In genomic region chr3:90078224-90078623, GRCm38 (mm10) we compare ENCODE assay signal across 21 mouse cellular contexts. TPM values are rescaled to one million over a fixed set of nuclear protein-coding genes. Genes with fewer than 3 reads are reported as not detected.
DNase-seq lines count a peak whose midpoint lies in the region; ATAC-seq and TF ChIP-seq lines count a peak whose summit lies in the region.
"Had no signal": no experiment of that assay in that cellular context is flagged by ENCODE, and none has a peak within 500 bp of the region (broad histone marks: within the 10 kb centered on the region; RNA-seq: fewer than 3 reads in every experiment).

No protein-coding gene starts in this region.

- no peaks in the 10 kb centered on the region for H3K27me3 ChIP-seq in hindbrain, embryonic 10.5 days (ENCODE audit: insufficient read depth, poor library complexity, severe bottlenecking)
- H3K27me3 ChIP-seq in hindbrain, embryonic 13.5 days = no peaks in the 10 kb centered on the region
- 0 out of 2 replicates have a peak, but pooled peaks cover 3% of the 10 kb centered on the region for H3K27me3 ChIP-seq in liver, embryonic 13.5 days
- no peaks in the 10 kb centered on the region for H3K27me3 ChIP-seq in ES-Bruce4 (ENCODE audit: control insufficient read depth, insufficient read depth, low read length, poor library complexity, severe bottlenecking)
- H3K27me3 ChIP-seq in liver, postnatal 0 days (ENCODE audit: insufficient read depth, low read length) = no peaks in the 10 kb centered on the region
- no peaks in the 10 kb centered on the region for H3K27me3 ChIP-seq in kidney, embryonic 15.5 days
- H3K27me3 ChIP-seq: forebrain, embryonic 15.5 days; limb, embryonic 15.5 days; midbrain, embryonic 15.5 days; stomach, embryonic 15.5 days had no signal

- H3K9me3 ChIP-seq in hindbrain, embryonic 10.5 days = no peaks in the 10 kb centered on the region
- no peaks in the 10 kb centered on the region for H3K9me3 ChIP-seq in hindbrain, embryonic 13.5 days
- H3K9me3 ChIP-seq in liver, embryonic 13.5 days (replicated peaks) = no peaks in the 10 kb centered on the region
- no peaks in the 10 kb centered on the region for H3K9me3 ChIP-seq in ES-Bruce4 (replicated peaks; ENCODE audit: control insufficient read depth, insufficient read depth, low read length, poor library complexity, severe bottlenecking)
- H3K9me3 ChIP-seq in liver, postnatal 0 days (ENCODE audit: low read length) = no peaks in the 10 kb centered on the region
- H3K9me3 ChIP-seq in kidney, embryonic 15.5 days (replicated peaks) = no peaks in the 10 kb centered on the region
- H3K9me3 ChIP-seq: forebrain, embryonic 15.5 days; limb, embryonic 15.5 days; midbrain, embryonic 15.5 days; stomach, embryonic 15.5 days had no signal

- no peak overlapping the region for H3K4me2 ChIP-seq in hindbrain, embryonic 13.5 days
- peak overlapping the region; percentile 95; the same call in 1 of the 2 replicates for H3K4me2 ChIP-seq in liver, embryonic 13.5 days
- no peak overlapping the region for H3K4me2 ChIP-seq in liver, postnatal 0 days (ENCODE audit: low read depth, low read length)
- H3K4me2 ChIP-seq in kidney, embryonic 15.5 days = no peak overlapping the region

- 0 out of 2 replicates have a peak overlapping the region, but pooled peaks have one; percentile 83 for H3K4me3 ChIP-seq in hindbrain, embryonic 10.5 days
- H3K4me3 ChIP-seq in hindbrain, embryonic 13.5 days = no peak overlapping the region
- no peak overlapping the region for H3K4me3 ChIP-seq in liver, embryonic 13.5 days (replicated peaks)
- no peak overlapping the region for H3K4me3 ChIP-seq in ES-Bruce4 (ENCODE audit: low read depth, low read length)
- H3K4me3 ChIP-seq in liver, postnatal 0 days (ENCODE audit: low read depth, low read length) = no peak overlapping the region
- no peak overlapping the region for H3K4me3 ChIP-seq in kidney, embryonic 15.5 days (replicated peaks)

- H3K36me3 ChIP-seq in hindbrain, embryonic 10.5 days = peaks cover 15% of the 10 kb centered on the region
- H3K36me3 ChIP-seq in hindbrain, embryonic 13.5 days = no peaks in the 10 kb centered on the region
- H3K36me3 ChIP-seq in liver, embryonic 13.5 days = no peaks in the 10 kb centered on the region
- H3K36me3 ChIP-seq in ES-Bruce4 (ENCODE audit: control insufficient read depth, insufficient read depth, low read length, poor library complexity, severe bottlenecking) = no peaks in the 10 kb centered on the region
- no peaks in the 10 kb centered on the region for H3K36me3 ChIP-seq in liver, postnatal 0 days (replicated peaks; ENCODE audit: insufficient read depth, low read length)
- peaks cover 8% of the 10 kb centered on the region for H3K36me3 ChIP-seq in kidney, embryonic 15.5 days
- H3K36me3 ChIP-seq: forebrain, embryonic 15.5 days; limb, embryonic 15.5 days; midbrain, embryonic 15.5 days; stomach, embryonic 15.5 days had no signal

- H3K4me1 ChIP-seq in hindbrain, embryonic 10.5 days (replicated peaks) = peaks cover 53% of the 10 kb centered on the region
- peaks cover 42% of the 10 kb centered on the region for H3K4me1 ChIP-seq in hindbrain, embryonic 13.5 days (replicated peaks)
- H3K4me1 ChIP-seq in liver, embryonic 13.5 days (replicated peaks) = peaks cover 55% of the 10 kb centered on the region
- H3K4me1 ChIP-seq in ES-Bruce4 (ENCODE audit: control insufficient read depth, insufficient read depth, low read length) = no peaks in the 10 kb centered on the region
- H3K4me1 ChIP-seq in liver, postnatal 0 days (ENCODE audit: insufficient read depth) = peaks cover 29% of the 10 kb centered on the region
- peaks cover 41% of the 10 kb centered on the region for H3K4me1 ChIP-seq in kidney, embryonic 15.5 days

- WGBS in hindbrain, embryonic 10.5 days = 59% methylated on average over 5 of the region's 5 CpGs
- WGBS in hindbrain, embryonic 13.5 days = 62% methylated on average over 5 of the region's 5 CpGs
- 44% methylated on average over 5 of the region's 5 CpGs for WGBS in liver, embryonic 13.5 days (ENCODE audit: insufficient replicate concordance)
- WGBS in liver, postnatal 0 days (ENCODE audit: insufficient replicate concordance) = 47% methylated on average over 5 of the region's 5 CpGs
- 48% methylated on average over 5 of the region's 5 CpGs for WGBS in kidney, embryonic 15.5 days

- TF ChIP-seq CTCF in ES-Bruce4 (IDR thresholded peaks at IDR 0.05; ENCODE audit: low read depth, low read length) = no peak
- TF ChIP-seq CTCF in liver, postnatal 0 days (IDR thresholded peaks at IDR 0.05; ENCODE audit: low read depth) = no peak

- ATAC-seq in hindbrain, embryonic 13.5 days (ENCODE audit: low FRiP score) = no peak
- no peak for ATAC-seq in liver, embryonic 13.5 days (ENCODE audit: low read depth)
- ATAC-seq in liver, postnatal 0 days = no peak
- ATAC-seq in kidney, embryonic 15.5 days (replicated peaks; ENCODE audit: low FRiP score) = no peak

- no peak overlapping the region for H3K27ac ChIP-seq in hindbrain, embryonic 10.5 days
- no peak overlapping the region for H3K27ac ChIP-seq in hindbrain, embryonic 13.5 days
- no peak overlapping the region for H3K27ac ChIP-seq in liver, embryonic 13.5 days
- H3K27ac ChIP-seq in ES-Bruce4 (ENCODE audit: insufficient read depth, low read length) = no peak overlapping the region
- H3K27ac ChIP-seq in liver, postnatal 0 days (ENCODE audit: low read depth) = 0 out of 2 replicates have a peak overlapping the region, but pooled peaks have one; percentile 50
- H3K27ac ChIP-seq in kidney, embryonic 15.5 days = no peak overlapping the region

- no peak for TF ChIP-seq EP300 in ES-Bruce4 (IDR thresholded peaks at IDR 0.05; ENCODE audit: insufficient read depth, low read depth, low read length)
- TF ChIP-seq EP300 in liver, postnatal 0 days (IDR thresholded peaks at IDR 0.05; ENCODE audit: low read depth) = no peak

- no peak for TF ChIP-seq POLR2A in ES-Bruce4 (IDR thresholded peaks at IDR 0.05; ENCODE audit: insufficient read depth, low read length)

- H3K9ac ChIP-seq in hindbrain, embryonic 13.5 days = no peak overlapping the region
- H3K9ac ChIP-seq in liver, embryonic 13.5 days = no peak overlapping the region
- H3K9ac ChIP-seq in ES-Bruce4 (ENCODE audit: low read depth, poor library complexity, severe bottlenecking) = peak overlapping the region; percentile 65; the same call in 1 of the 2 replicates
- H3K9ac ChIP-seq in liver, postnatal 0 days (replicated peaks) = no peak overlapping the region
- H3K9ac ChIP-seq in kidney, embryonic 15.5 days = no peak overlapping the region
- H3K9ac ChIP-seq: limb, embryonic 15.5 days; stomach, embryonic 15.5 days had no signal

- DNase-seq in hindbrain, embryonic 10.5 days (ENCODE audit: low spot score) = no peak
- no peak for DNase-seq in liver, embryonic 13.5 days
- no peak for DNase-seq in liver
- no peak for DNase-seq in liver, postnatal 0 days
- DNase-seq in frontal cortex, adult 2 months (ENCODE audit: extremely low spot score in 1 of 2, low spot score in 1 of 2) = no peak
- DNase-seq: adrenal gland, postnatal 25 days; cerebellum, adult 8-10 months; cerebellum, postnatal 36 days; gastrocnemius, postnatal 14 days; kidney, adult 11 months; kidney, postnatal 25 days; lung, embryonic 14.5 days; lung, postnatal 4 days; thymus, postnatal 25 days had no signal

RNA-seq across cellular contexts. Expression of gene Tpm3, which starts 5.8 kb away (rescaled TPM):
- polyA plus RNA-seq in hindbrain, embryonic 10.5 days (2016; fragmentation: Nextera tagmentation; extraction: Ambion mirVana) = 541 and 592 TPM in 2 replicates
- 392 and 415 TPM in 2 replicates for polyA plus RNA-seq in hindbrain, embryonic 13.5 days (2015; fragmentation: Nextera tagmentation; extraction: Ambion mirVana)
- 246 and 283 TPM in 2 replicates for polyA plus RNA-seq in liver, embryonic 13.5 days (2015; fragmentation: Nextera tagmentation; extraction: Ambion mirVana)
- 286 and 305 TPM in 2 replicates for polyA plus RNA-seq in ES-Bruce4 (2011; ENCODE audit: insufficient read depth, insufficient read length, low read depth, missing spikeins)
- polyA plus RNA-seq in liver, postnatal 0 days (2015; fragmentation: Nextera tagmentation; extraction: Ambion mirVana) = 156 and 162 TPM in 2 replicates
- 547 and 591 TPM in 2 replicates for polyA plus RNA-seq in kidney, embryonic 15.5 days (2015; fragmentation: Nextera tagmentation; extraction: Ambion mirVana)
- 166 and 178 TPM in 2 replicates for polyA plus RNA-seq in frontal cortex, adult 2 months (2012; rRNA removed)

RNA-seq across cellular contexts. Expression of gene Nup210l, which starts 25.7 kb away (rescaled TPM):
- 0.50 and 0.56 TPM in 2 replicates for polyA plus RNA-seq in hindbrain, embryonic 10.5 days (2016; fragmentation: Nextera tagmentation; extraction: Ambion mirVana)
- polyA plus RNA-seq in hindbrain, embryonic 13.5 days (2015; fragmentation: Nextera tagmentation; extraction: Ambion mirVana) = 0.31 and 0.44 TPM in 2 replicates
- 0.05 and 0.08 TPM in 2 replicates for polyA plus RNA-seq in liver, embryonic 13.5 days (2015; fragmentation: Nextera tagmentation; extraction: Ambion mirVana)
- polyA plus RNA-seq in ES-Bruce4 (2011; ENCODE audit: insufficient read depth, insufficient read length, low read depth, missing spikeins) = 0.73 and 0.81 TPM in 2 replicates
- 0.02 and 0.04 TPM in 2 replicates for polyA plus RNA-seq in liver, postnatal 0 days (2015; fragmentation: Nextera tagmentation; extraction: Ambion mirVana)
- polyA plus RNA-seq in kidney, embryonic 15.5 days (2015; fragmentation: Nextera tagmentation; extraction: Ambion mirVana) = 0.40 and 0.45 TPM in 2 replicates
- polyA plus RNA-seq in frontal cortex, adult 2 months (2012; rRNA removed) = 0.40 and 0.42 TPM in 2 replicates

RNA-seq across cellular contexts. Expression of gene Ubap2l, which starts 25.8 kb away (rescaled TPM):
- 199 and 208 TPM in 2 replicates for polyA plus RNA-seq in hindbrain, embryonic 10.5 days (2016; fragmentation: Nextera tagmentation; extraction: Ambion mirVana)
- polyA plus RNA-seq in hindbrain, embryonic 13.5 days (2015; fragmentation: Nextera tagmentation; extraction: Ambion mirVana) = 157 TPM in 2 replicates
- 72.2 and 91.6 TPM in 2 replicates for polyA plus RNA-seq in liver, embryonic 13.5 days (2015; fragmentation: Nextera tagmentation; extraction: Ambion mirVana)
- 414 and 432 TPM in 2 replicates for polyA plus RNA-seq in ES-Bruce4 (2011; ENCODE audit: insufficient read depth, insufficient read length, low read depth, missing spikeins)
- 57.4 TPM in 2 replicates for polyA plus RNA-seq in liver, postnatal 0 days (2015; fragmentation: Nextera tagmentation; extraction: Ambion mirVana)
- polyA plus RNA-seq in kidney, embryonic 15.5 days (2015; fragmentation: Nextera tagmentation; extraction: Ambion mirVana) = 197 and 201 TPM in 2 replicates
- 106 and 121 TPM in 2 replicates for polyA plus RNA-seq in frontal cortex, adult 2 months (2012; rRNA removed)

RNA-seq across cellular contexts. Expression of gene 4933434E20Rik, which starts 26.8 kb away (rescaled TPM):
- 219 and 222 TPM in 2 replicates for polyA plus RNA-seq in hindbrain, embryonic 10.5 days (2016; fragmentation: Nextera tagmentation; extraction: Ambion mirVana)
- 225 and 227 TPM in 2 replicates for polyA plus RNA-seq in hindbrain, embryonic 13.5 days (2015; fragmentation: Nextera tagmentation; extraction: Ambion mirVana)
- polyA plus RNA-seq in liver, embryonic 13.5 days (2015; fragmentation: Nextera tagmentation; extraction: Ambion mirVana) = 99.3 and 110 TPM in 2 replicates
- polyA plus RNA-seq in ES-Bruce4 (2011; ENCODE audit: insufficient read depth, insufficient read length, low read depth, missing spikeins) = 67.1 and 67.6 TPM in 2 replicates
- 64.6 and 66.7 TPM in 2 replicates for polyA plus RNA-seq in liver, postnatal 0 days (2015; fragmentation: Nextera tagmentation; extraction: Ambion mirVana)
- 171 and 172 TPM in 2 replicates for polyA plus RNA-seq in kidney, embryonic 15.5 days (2015; fragmentation: Nextera tagmentation; extraction: Ambion mirVana)
- 93.9 and 94.1 TPM in 2 replicates for polyA plus RNA-seq in frontal cortex, adult 2 months (2012; rRNA removed)
